Mouse (Mus musculus) midbrain, embryonic 16.5 days (tissue): ENCODE measurements around the gene Rhbdl1. TPM values are rescaled to one million over a fixed set of nuclear protein-coding genes. Genes with fewer than 3 reads are reported as not detected.
"Not testable (repeated sequence)": the region's sequence is repeated elsewhere in the genome, so short reads cannot be mapped to it uniquely, and the experiment has no call there.

Source experiments
- ATAC-seq: fragments of 200-750 bp; cut with Nextera tagmentation; 2 replicates; pipeline ENCODE4 v1.8.0; 2017; ENCODE audit warnings: moderate TSS enrichment
- H3K27ac ChIP-seq: fragments of 300-500 bp; sonication (generic); 2 replicates; pipeline ENCODE4 v1.5.1; 2014; ENCODE audit warnings: mild to moderate bottlenecking, low read length, mixed read lengths
- H3K27me3 ChIP-seq: fragments of 300-500 bp; sonication (generic); 2 replicates; pipeline ENCODE4 v1.6.1; 2014; ENCODE audit warnings: low read depth, low read length, mixed read lengths; ENCODE audit not compliant: control insufficient read depth, insufficient read depth
- H3K36me3 ChIP-seq: fragments of 300-500 bp; sonication (generic); 2 replicates; pipeline ENCODE4 v1.6.1; 2014; ENCODE audit warnings: mild to moderate bottlenecking, low read length, moderate library complexity, mixed read lengths; ENCODE audit not compliant: control insufficient read depth, insufficient read depth
- H3K4me1 ChIP-seq: fragments of 300-500 bp; sonication (generic); 2 replicates; pipeline ENCODE4 v1.6.1; 2014; ENCODE audit warnings: mild to moderate bottlenecking, low read length, mixed read lengths; ENCODE audit not compliant: control insufficient read depth, insufficient read depth
- H3K4me2 ChIP-seq: fragments of 300-500 bp; sonication (generic); 2 replicates; pipeline ENCODE4 v1.6.1; 2014; ENCODE audit warnings: mild to moderate bottlenecking, low read length, mixed read lengths
- H3K4me3 ChIP-seq: fragments of 300-500 bp; sonication (generic); 2 replicates; pipeline ENCODE4 v1.5.1; 2014; ENCODE audit warnings: low read depth, mild to moderate bottlenecking, low read length, moderate library complexity, mixed read lengths
- H3K9ac ChIP-seq: fragments of 300-500 bp; sonication (generic); 2 replicates; pipeline ENCODE4 v1.6.1; 2014; ENCODE audit warnings: low read depth, low read length, mixed read lengths
- H3K9me3 ChIP-seq: fragments of 300-500 bp; sonication (generic); replicated peaks from 2 replicates; pipeline ENCODE4 v1.6.1; 2014; ENCODE audit warnings: mild to moderate bottlenecking, low read length, mixed read lengths; ENCODE audit not compliant: control insufficient read depth, poor library complexity, severe bottlenecking
- WGBS: fragments of 180-500 bp; shearing (Covaris S2); extraction: QIAGEN DNeasy Blood & Tissue Kit; methylation state at CpG from one replicate; pipeline ENCODE4 v1.1.7; 2014; 5-methylcytosine and 5-hydroxymethylcytosine counted together
- polyA plus RNA-seq: library from polyadenylated mRNA; unstranded; fragments of >200 nt; fragmentation: Nextera tagmentation; extraction: Ambion mirVana; gene quantifications from 2 replicates; pipeline ENCODE4 v1.2.1, GENCODE M21; 2015

The Rhbdl1 gene
- polyA plus RNA-seq, 1 experiment from 2014 or later = 66.1 TPM

DNA sequence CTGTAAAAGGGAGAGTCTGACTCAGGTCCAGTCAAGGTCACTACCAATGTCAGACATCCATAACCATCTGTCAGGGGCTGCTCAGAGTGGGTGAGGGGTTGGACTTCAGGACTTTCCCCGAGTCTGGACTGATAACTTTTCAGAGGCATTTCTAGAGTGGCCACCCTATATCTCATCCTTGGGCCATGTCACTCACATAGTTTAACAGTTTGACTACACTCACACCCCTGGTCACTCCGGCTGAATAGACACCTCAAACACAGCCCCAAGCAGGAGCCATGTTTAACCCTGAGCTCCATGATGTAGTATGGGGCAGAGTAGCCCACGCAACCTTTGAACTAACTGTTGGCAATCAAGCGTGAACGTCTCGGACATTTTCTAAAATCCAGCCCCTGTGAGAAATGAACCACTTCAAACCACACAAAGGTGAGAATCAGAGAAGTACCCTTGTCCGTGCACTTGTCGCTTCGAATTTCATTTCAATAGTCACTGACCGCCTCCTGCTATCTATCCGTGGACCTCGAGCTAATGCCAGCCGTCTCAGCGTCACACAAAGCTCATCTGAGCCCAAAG is 37.1 kb upstream of the Rhbdl1 start:
- Histone ChIP-seq H3K4me1 (peaks cover 17% of the 10 kb centered on the region), H3K27ac (peak overlapping the region; percentile 93), H3K9ac (peak overlapping the region; percentile 78), H3K4me3 (peak overlapping the region; percentile 62), H3K36me3 (peaks cover 11% of the 10 kb centered on the region), H3K9me3 (no peaks in the 10 kb centered on the region), H3K4me2 (peak overlapping the region; percentile 77), H3K27me3 (no peaks in the 10 kb centered on the region)
- no peak for ATAC-seq
- WGBS = 6% methylated on average over 14 of the region's 14 CpGs

DNA sequence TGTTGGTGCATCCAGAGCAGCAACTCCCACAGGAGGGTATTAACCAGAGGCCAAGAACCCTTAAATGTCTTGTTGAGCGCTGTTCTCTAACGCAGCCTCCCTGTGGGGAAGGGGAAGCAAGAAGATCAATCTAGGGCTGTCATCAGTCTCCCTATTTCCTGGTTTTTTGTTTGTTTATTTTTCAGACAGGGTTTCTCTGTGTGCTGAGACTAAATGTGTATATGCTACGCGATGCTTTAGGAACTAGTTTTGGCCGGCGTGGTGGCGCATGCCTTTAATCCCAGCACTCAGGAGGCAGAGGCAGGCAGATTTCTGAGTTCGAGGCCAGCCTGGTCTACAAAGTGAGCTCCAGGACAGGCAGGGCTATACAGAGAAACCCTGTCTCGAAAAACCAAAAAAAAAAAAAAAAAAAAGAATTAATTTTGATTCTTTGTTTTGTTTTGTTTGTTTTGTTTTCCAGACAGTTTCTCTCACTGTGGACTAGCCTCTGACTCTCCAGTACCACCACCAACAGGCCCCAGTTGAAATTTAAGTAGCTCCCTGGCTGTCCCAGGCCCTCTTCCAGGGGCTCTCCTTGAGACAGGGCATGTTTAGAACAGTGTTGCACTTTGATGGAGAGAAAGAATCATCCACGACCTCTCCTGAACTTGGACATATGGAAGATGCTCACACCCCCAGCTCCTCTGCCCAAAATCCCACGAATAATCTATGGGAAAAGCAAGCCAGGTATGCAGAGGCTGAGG is 36.5 kb upstream of the Rhbdl1 start:
- Histone ChIP-seq H3K9me3 (no peaks in the 10 kb centered on the region), H3K4me2 (peak overlapping the region; percentile 77), H3K36me3 (peaks cover 11% of the 10 kb centered on the region), H3K4me3 (peak overlapping the region; percentile 62), H3K27ac (peak overlapping the region; percentile 93), H3K4me1 (peaks cover 17% of the 10 kb centered on the region), H3K9ac (peak overlapping the region; percentile 78), H3K27me3 (no peaks in the 10 kb centered on the region)
- WGBS = 82% methylated on average over 11 of the region's 11 CpGs
- ATAC-seq = no peak

DNA sequence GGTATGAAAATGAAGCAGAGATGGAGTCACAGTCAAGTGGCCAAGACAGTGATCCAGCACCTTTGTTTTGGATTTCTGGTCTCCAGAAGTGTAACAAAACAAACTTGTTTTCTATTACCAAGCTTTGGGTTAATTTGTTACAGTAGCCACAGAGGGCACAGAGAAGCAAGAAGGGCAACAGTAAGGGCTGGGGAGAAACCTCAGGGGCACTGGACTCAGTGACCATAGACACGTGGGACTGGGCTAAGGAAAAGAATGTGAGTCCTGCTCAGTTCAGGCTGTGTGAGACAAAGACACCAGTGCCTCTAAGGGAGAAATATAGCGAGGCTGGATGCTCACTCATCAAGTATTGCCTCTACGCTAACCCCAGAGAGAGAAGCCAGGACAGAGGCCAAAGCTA is 35.6 kb upstream of the Rhbdl1 start:
- ATAC-seq = no peak
- whole genome bisulfite sequencing = 84% methylated on average over 3 of the region's 3 CpGs
- H3K9ac ChIP-seq = no peak overlapping the region

DNA sequence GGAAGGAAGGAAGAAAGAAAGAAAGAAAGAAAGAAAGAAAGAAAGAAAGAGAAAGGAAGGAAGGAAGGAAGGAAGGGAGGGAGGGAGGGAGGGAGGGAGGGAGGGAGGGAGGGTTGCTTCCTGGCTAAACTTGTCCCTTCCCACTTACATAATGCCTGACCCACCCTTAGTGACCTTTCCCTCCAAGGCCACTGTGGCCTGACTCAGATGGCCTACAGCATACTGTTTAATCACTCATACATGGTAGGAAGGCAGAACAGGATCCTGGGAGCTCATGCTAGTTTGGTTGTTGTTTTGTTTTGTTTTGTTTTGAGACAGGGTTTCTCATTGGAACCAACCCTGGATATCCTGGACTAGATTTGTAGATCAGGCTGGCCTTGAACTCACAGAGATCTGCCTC is 34.5 kb upstream of the Rhbdl1 start:
- not testable (repeated sequence) for ATAC-seq, H3K27me3 ChIP-seq, H3K36me3 ChIP-seq, H3K27ac ChIP-seq, H3K4me2 ChIP-seq, H3K9ac ChIP-seq, H3K9me3 ChIP-seq, H3K4me3 ChIP-seq
- H3K4me1 ChIP-seq = peaks cover 23% of the 10 kb centered on the region

More for the DNA sequence above, 35.6 kb upstream of the Rhbdl1 start:
- H3K4me3 ChIP-seq = no peak overlapping the region
- H3K36me3 ChIP-seq = peaks cover 2% of the 10 kb centered on the region; the same call in 1 of the 2 replicates
- no peaks in the 10 kb centered on the region for H3K9me3 ChIP-seq
- H3K27ac ChIP-seq = no peak overlapping the region
- H3K27me3 ChIP-seq = no peaks in the 10 kb centered on the region
- peaks cover 20% of the 10 kb centered on the region for H3K4me1 ChIP-seq
- no peak overlapping the region for H3K4me2 ChIP-seq

DNA sequence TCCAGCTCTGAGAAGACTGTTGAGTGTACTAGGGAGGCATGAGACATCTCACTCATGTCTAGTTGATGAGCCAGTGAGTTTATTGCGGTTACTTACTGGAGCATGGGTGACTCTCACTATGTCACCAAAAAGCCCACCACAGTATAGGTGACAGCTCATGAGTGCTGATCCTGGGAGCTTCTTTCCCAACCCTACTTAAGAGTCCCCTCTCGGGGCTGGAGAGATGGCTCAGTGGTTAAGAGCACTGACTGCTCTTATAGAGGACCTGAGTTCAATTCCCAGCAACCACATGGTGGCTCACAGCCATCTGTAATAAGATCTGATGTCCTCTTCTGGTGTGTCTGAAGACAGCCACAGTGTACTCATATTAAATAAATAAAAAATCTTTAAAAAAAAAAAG is 32.9 kb upstream of the Rhbdl1 start:
- no peak for ATAC-seq
- 90% methylated on average over 2 of the region's 2 CpGs for WGBS
- Histone ChIP-seq H3K9ac (no peak overlapping the region), H3K27me3 (no peaks in the 10 kb centered on the region), H3K4me2 (no peak overlapping the region), H3K36me3 (no peaks in the 10 kb centered on the region), H3K4me1 (peaks cover 16% of the 10 kb centered on the region), H3K27ac (no peak overlapping the region), H3K4me3 (no peak overlapping the region), H3K9me3 (no peaks in the 10 kb centered on the region)

DNA sequence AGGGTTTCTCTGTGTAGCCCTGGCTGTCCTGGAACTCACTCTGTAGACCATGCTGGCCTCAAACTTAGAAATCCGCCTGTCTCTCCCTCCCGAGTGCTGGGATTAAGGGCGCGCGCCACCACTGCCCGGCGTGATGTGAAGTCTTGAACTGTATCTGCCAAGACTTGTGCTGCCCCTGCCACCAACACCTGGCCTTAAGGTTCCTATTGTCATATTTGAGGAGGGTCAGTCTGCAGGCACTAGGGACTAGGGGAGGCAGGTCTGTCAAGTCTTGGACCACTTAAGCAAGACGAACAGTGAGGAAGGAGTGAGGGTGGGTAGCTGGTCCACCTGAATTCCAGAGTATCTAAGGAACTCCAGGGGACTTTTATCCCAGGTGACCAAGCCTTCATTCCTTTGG is 32.4 kb upstream of the Rhbdl1 start:
- Histone ChIP-seq H3K9ac (no peak overlapping the region), H3K9me3 (no peaks in the 10 kb centered on the region), H3K36me3 (no peaks in the 10 kb centered on the region), H3K4me2 (no peak overlapping the region), H3K4me3 (no peak overlapping the region), H3K27ac (no peak overlapping the region), H3K27me3 (no peaks in the 10 kb centered on the region), H3K4me1 (peaks cover 16% of the 10 kb centered on the region)
- 86% methylated on average over 8 of the region's 8 CpGs for WGBS
- no peak for ATAC-seq

DNA sequence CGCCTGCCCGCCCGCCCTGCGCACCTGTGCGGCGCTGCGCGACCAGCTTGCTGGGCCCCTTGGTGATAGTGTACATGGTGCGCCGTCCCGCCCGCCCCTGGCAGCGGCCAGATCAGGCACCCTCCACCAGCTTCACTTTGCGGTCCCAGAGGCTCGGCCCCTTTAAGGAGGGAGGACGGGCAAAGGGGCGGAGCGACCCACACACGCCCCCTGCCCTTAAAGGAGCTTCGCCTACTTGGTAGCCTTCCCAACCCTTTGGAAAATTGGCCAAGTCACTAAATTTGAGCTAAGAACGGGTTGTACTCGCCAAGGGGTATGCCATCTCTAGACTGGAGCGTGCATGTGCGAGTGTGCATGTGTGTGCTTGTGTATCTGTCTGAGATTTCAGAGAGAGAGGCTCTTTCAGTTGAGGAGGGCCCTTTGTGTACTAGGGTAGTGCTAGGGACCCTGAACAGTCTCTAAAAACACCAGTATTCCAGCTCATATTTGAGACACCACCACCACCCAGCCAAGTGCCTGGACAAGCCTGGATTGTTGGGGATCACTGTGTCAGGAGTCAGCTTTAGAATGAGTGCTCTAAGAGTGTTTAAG is 31.6 kb upstream of the Rhbdl1 start, which contains the start of gene Mcrip2:
Gene Mcrip2, minus strand, starts transcription at position 164 of the 591 bp plus-strand sequence.
- peak; percentile 90 for ATAC-seq
- 0% methylated on average over 23 of the region's 24 CpGs for WGBS
- Histone ChIP-seq H3K4me2 (peak within 1 kb of the TSS; percentile 99), H3K4me1 (peaks cover 12% of the 10 kb centered on the region), H3K27ac (peak within 1 kb of the TSS; percentile 19), H3K36me3 (no peaks in the 10 kb centered on the region), H3K4me3 (peak within 1 kb of the TSS; percentile 69), H3K9me3 (no peaks in the 10 kb centered on the region), H3K27me3 (no peaks in the 10 kb centered on the region), H3K9ac (peak within 1 kb of the TSS; percentile 72)

DNA sequence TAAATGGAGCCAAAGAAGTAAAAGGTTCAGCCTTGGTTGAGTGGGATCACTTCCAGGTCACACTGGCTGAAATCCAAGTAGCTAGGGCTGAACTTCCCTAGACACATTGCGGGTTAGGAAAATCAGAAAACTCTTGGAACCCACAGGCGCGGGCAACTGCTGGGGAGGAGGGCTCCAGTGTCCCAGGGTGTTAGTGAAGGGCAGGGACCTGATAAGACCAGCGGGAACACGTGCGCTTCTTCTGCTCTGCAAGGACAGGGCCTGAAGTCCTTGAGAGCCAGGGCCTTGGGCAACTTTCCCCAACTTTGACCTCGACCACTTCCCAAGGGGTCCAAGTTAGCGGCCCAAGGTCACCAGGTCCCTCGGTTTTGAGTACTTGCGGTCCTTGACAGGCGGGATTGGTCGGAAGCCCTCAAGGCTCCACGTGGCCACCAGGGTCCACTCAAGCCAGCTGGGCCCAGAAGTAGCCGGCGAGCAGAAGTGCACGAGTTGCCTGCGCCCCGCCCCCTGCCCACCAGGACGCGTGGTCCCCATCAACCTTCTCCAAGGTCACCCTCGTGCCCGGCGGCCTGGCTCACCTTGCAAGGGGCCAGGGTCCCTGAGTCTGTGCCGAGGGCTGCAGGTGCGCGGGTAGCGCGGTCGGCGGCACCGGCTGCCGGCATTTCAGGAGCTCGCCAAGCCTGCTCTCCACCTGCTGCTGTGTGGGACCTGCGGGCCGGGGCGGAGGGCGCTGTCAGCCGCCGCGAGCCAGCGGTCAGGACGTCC is 30.9 kb upstream of the Rhbdl1 start:
- Histone ChIP-seq H3K9me3 (no peaks in the 10 kb centered on the region), H3K4me2 (peak overlapping the region; percentile 99), H3K36me3 (no peaks in the 10 kb centered on the region), H3K9ac (peak overlapping the region; percentile 72), H3K4me1 (peaks cover 12% of the 10 kb centered on the region), H3K27ac (peak overlapping the region; percentile 19; the same call in 1 of the 2 replicates), H3K27me3 (no peaks in the 10 kb centered on the region), H3K4me3 (peak overlapping the region; percentile 69)
- WGBS = 1% methylated on average over 36 of the region's 42 CpGs
- ATAC-seq = peak; percentile 40
